ENCODE assay signal across 19 mouse cellular contexts in genomic region chr15:62673410-62673809, GRCm38 (mm10).
DNase-seq lines count a peak whose midpoint lies in the region; ATAC-seq lines count a peak whose summit lies in the region.
"Had no signal": no experiment of that assay in that cellular context is flagged by ENCODE, and none has a peak within 500 bp of the region (broad histone marks: within the 10 kb centered on the region; RNA-seq: fewer than 3 reads in every experiment).

No protein-coding gene starts in this region.

- H3K4me3 ChIP-seq in forebrain, embryonic 15.5 days: no peak overlapping the region
- H3K4me3 ChIP-seq in forebrain, embryonic 12.5 days (replicated peaks): no peak overlapping the region
- H3K4me3 ChIP-seq: midbrain, embryonic 12.5 days; neural tube, embryonic 13.5 days had no signal

- no peaks in the 10 kb centered on the region for H3K9me3 ChIP-seq in forebrain, embryonic 15.5 days
- no peaks in the 10 kb centered on the region for H3K9me3 ChIP-seq in forebrain, embryonic 12.5 days
- H3K9me3 ChIP-seq: midbrain, embryonic 12.5 days; neural tube, embryonic 13.5 days had no signal

- intact Hi-C loops in left cerebral cortex, postnatal 4 days (cut with DNase I): no loop called here
- intact Hi-C loops in left cerebral cortex, postnatal 36 days (cut with DNase I): no loop called here

- H3K4me2 ChIP-seq in forebrain, embryonic 15.5 days (replicated peaks): no peak overlapping the region
- H3K4me2 ChIP-seq in forebrain, embryonic 12.5 days: no peak overlapping the region
- H3K4me2 ChIP-seq: heart, embryonic 11.5 days; liver, embryonic 11.5 days; midbrain, embryonic 12.5 days; neural tube, embryonic 13.5 days had no signal

- H3K36me3 ChIP-seq in forebrain, embryonic 15.5 days: no peaks in the 10 kb centered on the region
- no peaks in the 10 kb centered on the region for H3K36me3 ChIP-seq in forebrain, embryonic 12.5 days (replicated peaks)
- H3K36me3 ChIP-seq: midbrain, embryonic 12.5 days; neural tube, embryonic 13.5 days had no signal

- H3K27ac ChIP-seq in forebrain, embryonic 15.5 days (replicated peaks): peak overlapping the region; percentile 53; the same call in 1 of the 2 replicates
- H3K27ac ChIP-seq in forebrain, embryonic 12.5 days: no peak overlapping the region
- H3K27ac ChIP-seq: midbrain, embryonic 12.5 days; neural tube, embryonic 13.5 days had no signal

- 17% methylated on average over 4 of the region's 4 CpGs for WGBS in forebrain, embryonic 15.5 days
- 69% methylated on average over 4 of the region's 4 CpGs for whole genome bisulfite sequencing in forebrain, embryonic 12.5 days

- ATAC-seq in forebrain, embryonic 15.5 days (replicated peaks): peak; percentile 87
- ATAC-seq in forebrain, embryonic 12.5 days (ENCODE audit: low FRiP score): no peak

- H3K27me3 ChIP-seq in forebrain, embryonic 15.5 days: no peaks in the 10 kb centered on the region
- no peaks in the 10 kb centered on the region for H3K27me3 ChIP-seq in forebrain, embryonic 12.5 days
- H3K27me3 ChIP-seq: midbrain, embryonic 12.5 days; neural tube, embryonic 13.5 days had no signal

- peaks cover 3% of the 10 kb centered on the region; the same call in 1 of the 2 replicates for H3K4me1 ChIP-seq in forebrain, embryonic 15.5 days
- H3K4me1 ChIP-seq in forebrain, embryonic 12.5 days: no peaks in the 10 kb centered on the region
- H3K4me1 ChIP-seq: midbrain, embryonic 12.5 days had no signal

- no peak overlapping the region for H3K9ac ChIP-seq in forebrain, embryonic 15.5 days (replicated peaks)
- no peak overlapping the region for H3K9ac ChIP-seq in forebrain, embryonic 12.5 days
- H3K9ac ChIP-seq: midbrain, embryonic 12.5 days; neural tube, embryonic 13.5 days had no signal

- peak; percentile 48 for DNase-seq in left cerebral cortex, postnatal 4 days
- no peak for DNase-seq in left cerebral cortex, postnatal 36 days (ENCODE audit: low spot score in 2 of 2)
- peak; percentile 38 to 55 for DNase-seq in right cerebral cortex, postnatal 10 days (ENCODE audit: low spot score in 2 of 2)
- no peak for DNase-seq in right cerebral cortex, adult 18-20 months
- peak; percentile 13 for DNase-seq in right cerebral cortex, postnatal 4 days
- DNase-seq in adrenal gland, adult 18-20 months (ENCODE audit: low spot score in 2 of 2): no peak
- DNase-seq: adrenal gland, postnatal 25 days; cerebellum, adult 11 months; heart, postnatal 4 days; kidney, adult 18-20 months; kidney, postnatal 36 days; lung, postnatal 36 days; thymus, postnatal 14 days had no signal

Comparison
In these comparisons a context has a peak if more than half of its experiments do, and no peak if none do; other contexts are left out.
1. DNase-seq: peak in left cerebral cortex, postnatal 4 days (single experiment), right cerebral cortex, postnatal 10 days (2 of 2) and right cerebral cortex, postnatal 4 days (single experiment); none in left cerebral cortex, postnatal 36 days (0 of 2), right cerebral cortex, adult 18-20 months (single experiment) and adrenal gland, adult 18-20 months (0 of 2).